Mouse (Mus musculus): ENCODE measurements at regions not wholly inside any gene's neighbourhood (a gene's known extent, or its start where the extent isn't known, plus 50 kb on each side); places are given as distances from the start of the nearest gene placed in this dataset.

DNA sequence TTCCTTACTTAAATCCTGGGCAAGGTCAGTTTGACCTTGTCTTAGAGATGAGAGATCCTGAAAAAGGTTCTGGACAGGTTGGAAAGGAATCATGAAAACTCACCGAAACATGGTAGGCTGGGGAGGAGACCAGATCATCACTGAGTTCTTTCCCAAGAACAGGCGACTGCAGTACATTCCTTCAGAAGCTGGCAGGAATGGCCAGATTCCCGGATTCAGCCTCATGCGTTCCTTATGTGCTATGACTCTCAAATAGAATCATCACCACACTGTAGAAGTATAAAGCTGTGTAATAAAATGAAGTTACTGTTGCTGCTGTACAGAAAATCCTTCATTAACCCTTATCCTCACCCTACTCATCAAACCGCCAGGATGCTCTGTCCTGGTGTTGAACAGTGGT lies 307.6 kb upstream of the Nmur2 start:
- no peak for TF ChIP-seq CTCF (IDR thresholded peaks at IDR 0.05; ENCODE audit: low read depth, low read length)
- no peak for TF ChIP-seq POLR2A (IDR thresholded peaks at IDR 0.05; ENCODE audit: insufficient read depth, low read length)

Measured in ES-Bruce4 (cell line).